Mouse (Mus musculus): ENCODE results near the gene Pou2f2. TPM values are rescaled to one million over a fixed set of nuclear protein-coding genes. Genes with fewer than 3 reads are reported as not detected.
"Not testable (repeated sequence)": the region's sequence is repeated elsewhere in the genome, so short reads cannot be mapped to it uniquely, and the experiment has no call there.

Gene Pou2f2
- total RNA-seq, 2 experiments from 2014 or later: 11.8 to 13.7 TPM

DNA sequence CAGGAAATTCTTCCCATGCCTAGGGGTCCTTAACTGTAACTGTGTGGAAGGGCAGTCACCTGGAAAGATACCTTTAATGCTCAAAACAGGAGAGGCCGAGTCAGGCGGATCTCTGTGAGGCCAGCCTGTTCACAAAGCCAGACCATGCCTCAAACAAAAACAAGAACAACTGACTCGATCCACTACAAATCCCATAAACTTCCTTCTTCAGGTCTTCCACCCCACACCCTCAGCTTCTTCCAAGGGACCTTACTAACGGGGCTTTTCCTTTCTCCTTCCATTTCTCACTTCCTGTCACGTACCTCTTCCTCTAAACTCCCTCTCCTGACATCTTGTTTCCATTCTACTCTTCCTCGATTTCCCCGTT is 103.2 kb downstream of the Pou2f2 start:
- no peak for DNase-seq (ENCODE audit: low spot score in 2 of 2)
- intact Hi-C loops (cut with DNase I): no loop called here

DNA sequence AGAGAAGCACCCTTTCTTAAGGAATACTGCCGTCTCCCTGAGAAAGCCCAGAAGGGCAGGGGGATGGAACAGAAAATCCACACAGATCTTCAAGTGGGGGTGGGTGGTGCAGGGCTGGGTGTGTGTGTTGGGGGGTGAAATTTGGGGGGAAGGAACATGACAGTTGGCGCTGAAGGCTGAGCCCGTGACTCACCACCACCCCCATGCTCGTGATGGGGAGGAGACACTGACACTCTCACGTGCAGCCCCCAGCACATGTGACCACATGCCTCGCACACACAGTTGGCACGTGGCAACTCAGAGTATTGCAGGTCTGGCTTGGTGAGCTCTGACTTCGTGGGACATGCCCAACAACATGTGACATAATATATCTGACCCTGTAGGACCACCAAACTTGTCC is 105.6 kb downstream of the Pou2f2 start:
- DNase-seq (ENCODE audit: low spot score in 2 of 2): peak; percentile 81 to 87
- intact Hi-C loops (cut with DNase I): loop anchor here (2.0 to 5.0 kb wide), 2 partner anchors 25 to 42 kb away; no protein-coding TSS in a partner anchor

DNA sequence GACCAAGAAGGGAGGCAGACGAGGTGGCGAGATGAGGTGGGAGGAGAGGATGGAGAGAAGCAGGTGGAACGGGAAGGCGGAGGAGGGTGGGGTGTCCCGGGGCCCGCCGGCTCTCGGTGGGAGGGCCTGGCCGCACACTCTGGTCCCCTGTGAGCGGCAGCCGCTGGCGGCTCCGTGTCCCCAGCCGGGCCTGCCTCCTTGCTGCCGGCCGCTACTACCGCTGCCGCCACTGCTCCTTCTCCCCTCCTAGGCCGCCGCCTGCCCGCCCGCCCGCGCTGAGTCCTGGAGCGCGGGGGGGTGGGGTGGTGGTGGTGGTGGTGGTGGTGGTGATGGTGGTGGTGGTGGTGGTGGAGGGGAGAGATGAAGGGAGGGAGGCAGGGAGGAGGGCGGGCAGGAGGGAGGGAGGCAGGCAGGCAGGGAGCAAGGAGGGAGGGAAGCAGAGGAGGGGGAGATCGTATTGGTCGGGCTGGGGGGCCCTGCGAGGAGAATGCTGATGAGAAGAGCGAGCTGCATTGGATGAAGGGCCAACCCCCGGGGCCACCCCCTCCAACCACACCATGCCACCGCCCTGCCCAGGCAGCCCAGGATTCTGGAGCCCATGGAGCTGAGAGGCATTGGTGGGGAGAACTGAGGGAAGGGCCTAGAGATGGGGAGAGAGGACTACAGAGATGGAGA is 106.7 kb downstream of the Pou2f2 start:
- intact Hi-C loops (cut with DNase I): loop anchor here (2.0 to 5.0 kb wide), 2 partner anchors 24 to 41 kb away; no protein-coding TSS in a partner anchor

DNA sequence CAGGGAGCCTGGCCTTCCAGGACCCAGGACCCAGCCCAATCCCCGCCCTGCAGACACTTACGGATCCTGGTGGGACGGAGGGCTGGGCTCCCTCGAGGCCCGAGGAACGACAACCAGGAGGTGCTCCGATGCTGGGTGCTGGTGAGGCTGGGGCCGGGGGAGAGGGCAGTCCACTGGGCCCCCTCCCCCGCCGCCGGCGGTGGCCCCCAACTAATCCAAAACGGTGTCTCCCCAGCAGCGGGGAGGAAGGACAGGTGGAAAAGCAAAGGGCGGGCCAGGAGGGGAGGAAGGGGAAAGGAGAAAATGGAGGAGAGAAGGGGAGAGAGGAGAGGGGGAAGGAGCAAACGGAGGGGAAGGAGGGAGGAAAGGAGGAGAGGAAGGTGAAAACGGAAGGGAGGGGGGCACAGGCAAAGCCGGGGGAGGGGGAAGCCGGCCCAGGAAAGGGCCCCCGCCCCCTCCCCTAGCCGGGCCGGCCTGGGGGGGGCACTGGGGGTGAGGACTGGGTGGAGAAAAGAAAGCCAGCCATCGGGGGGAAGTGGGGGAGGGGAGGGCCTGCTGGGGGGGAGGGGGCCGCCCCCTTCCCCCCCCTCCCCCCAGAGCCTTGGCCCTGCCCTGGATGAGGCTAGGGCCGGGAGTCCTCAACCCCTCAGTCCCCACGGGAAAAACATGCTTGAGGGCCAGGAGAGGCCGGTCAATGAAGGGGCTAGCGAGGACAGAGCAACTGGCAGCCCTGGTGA is 107.4 kb downstream of the Pou2f2 start, which contains the start of the genes Grik5 and Zfp574:
TSS of gene Grik5 (minus strand) at position 368 of the 737 bp plus-strand sequence.
TSS of gene Zfp574 (plus strand) at position 589 of the 737 bp plus-strand sequence.
- intact Hi-C loops (cut with DNase I): loop anchor here (2.0 to 5.0 kb wide), 2 partner anchors 23 to 40 kb away; no protein-coding TSS in a partner anchor
- no peak for DNase-seq (ENCODE audit: low spot score in 2 of 2)

More for the DNA sequence above, 106.7 kb downstream of the Pou2f2 start:
- peak; percentile 59 to 72 for DNase-seq (ENCODE audit: low spot score in 2 of 2)

DNA sequence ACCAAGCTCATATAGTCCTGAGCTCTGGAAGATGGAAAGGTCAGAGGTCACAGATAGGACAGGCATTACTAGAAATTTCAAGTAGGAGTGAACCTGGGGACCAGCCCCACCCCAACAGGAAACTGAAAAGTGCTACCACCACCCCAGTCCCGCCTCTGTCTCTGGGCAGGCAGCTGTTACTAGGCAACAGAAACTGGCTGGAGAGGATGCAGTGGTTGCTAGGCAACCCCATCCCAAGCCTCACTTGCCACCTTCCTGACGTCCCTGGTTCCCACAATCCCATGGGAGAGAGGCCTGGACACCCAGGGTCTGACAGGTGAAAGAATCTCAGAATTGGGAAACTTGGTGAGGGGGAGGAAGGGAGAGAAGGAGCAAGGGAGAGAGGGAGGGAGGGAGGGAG is 110.8 kb downstream of the Pou2f2 start:
- DNase-seq (ENCODE audit: low spot score in 2 of 2): peak; percentile 82 to 94
- intact Hi-C loops (cut with DNase I): no loop called here

DNA sequence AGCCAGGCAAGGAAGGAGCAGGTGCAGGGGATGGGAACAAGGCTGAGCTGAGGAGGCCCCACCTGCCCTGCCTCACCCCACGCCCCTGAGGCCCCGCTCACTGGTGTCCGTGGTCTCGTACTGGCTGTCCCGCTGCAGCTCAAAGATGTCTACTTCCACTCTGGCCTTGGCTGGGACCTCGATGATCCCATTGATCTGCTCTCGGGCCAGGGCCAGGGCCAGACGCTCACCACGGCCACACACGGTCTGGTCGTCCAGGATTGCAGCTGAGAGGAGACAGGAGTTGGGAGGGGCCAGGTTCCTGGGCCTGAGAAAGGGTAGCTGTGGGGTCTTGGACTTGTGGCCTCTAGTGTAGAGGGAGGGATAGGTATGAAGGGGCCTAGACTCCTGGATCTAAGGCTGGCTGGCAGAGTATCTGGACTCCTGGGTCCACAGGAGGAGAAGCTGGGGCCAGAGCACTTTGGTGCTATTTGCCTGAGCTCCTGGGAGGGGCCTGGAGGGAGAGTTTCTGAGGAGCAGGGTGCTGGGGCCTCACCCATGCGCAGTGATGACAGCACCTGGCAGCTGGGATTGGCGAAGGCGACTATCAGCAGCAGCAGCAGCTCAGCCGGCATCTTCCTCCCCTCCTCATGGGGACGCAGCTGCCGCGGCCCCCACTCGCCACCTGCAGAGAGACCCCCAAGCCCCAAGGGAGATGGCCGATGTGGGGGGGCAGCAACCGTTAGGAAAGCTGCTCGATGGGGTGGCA is 111.4 kb downstream of the Pou2f2 start:
- intact Hi-C loops (cut with DNase I): no loop called here
- no peak for DNase-seq (ENCODE audit: low spot score in 2 of 2)

DNA sequence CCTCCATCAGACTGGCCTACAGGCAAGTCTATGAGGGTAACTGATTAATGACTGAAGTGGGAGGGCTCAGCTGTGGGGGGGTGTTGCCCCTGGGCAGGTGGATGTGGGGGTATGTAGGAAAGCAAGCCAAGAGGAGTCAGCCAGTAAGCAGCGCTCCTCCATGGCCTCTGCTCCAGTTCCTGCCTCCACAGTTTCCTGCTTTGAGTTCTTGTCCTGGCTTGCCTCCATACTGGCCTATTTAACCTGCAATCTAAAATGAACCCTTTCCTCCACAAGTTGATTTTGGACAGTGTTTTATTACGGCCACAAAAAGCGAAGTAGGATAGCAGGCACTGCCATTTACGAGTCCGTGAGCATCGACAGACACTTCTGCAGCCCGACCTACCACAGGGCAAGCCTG is 112.2 kb downstream of the Pou2f2 start:
- DNase-seq (ENCODE audit: low spot score in 2 of 2): no peak
- intact Hi-C loops (cut with DNase I): no loop called here

DNA sequence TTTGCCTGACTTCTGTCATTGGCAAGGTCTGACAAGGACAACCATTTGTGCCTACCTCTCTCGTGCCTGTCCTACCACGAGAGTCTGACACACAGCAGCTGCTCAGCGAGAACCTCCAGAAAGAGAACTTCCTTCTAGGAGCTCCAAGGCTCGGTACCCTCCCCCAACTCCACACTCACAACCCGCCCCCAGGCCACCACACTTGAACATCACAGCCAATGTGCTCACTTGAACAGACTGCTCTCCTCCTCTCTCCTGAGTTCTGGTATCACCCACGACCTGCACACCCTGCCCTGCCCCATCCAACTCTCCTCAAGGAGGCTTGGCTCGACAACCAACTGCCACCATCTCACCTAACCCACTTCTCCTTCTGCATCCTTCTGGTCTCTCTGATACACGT is 115.6 kb downstream of the Pou2f2 start:
- peak in 1 of 2 experiments; percentile 91 for DNase-seq (ENCODE audit: low spot score in 2 of 2)
- intact Hi-C loops (cut with DNase I): loop anchor here (2.0 kb wide), 1 partner anchor 55 kb away; no protein-coding TSS in a partner anchor

DNA sequence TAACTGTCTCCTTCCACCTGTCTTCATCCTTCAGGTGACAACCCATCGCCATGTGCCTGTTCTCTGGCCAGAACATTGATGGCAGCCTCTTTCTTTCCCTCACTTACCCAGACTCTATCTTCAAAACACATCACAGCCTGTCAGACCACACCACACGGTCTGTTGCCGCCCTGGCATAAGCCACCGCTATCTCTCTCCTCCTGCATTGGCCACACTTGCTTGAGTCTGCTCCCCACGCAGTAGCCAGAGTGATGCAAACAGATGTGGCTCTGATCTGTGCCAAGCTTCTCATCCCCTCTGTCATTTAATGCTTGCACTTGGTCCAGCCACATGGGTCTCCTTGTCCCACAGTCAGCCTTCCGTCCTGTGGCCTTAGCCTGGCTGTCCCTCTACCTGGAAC is 116.2 kb downstream of the Pou2f2 start:
- DNase-seq (ENCODE audit: low spot score in 2 of 2): no peak
- intact Hi-C loops (cut with DNase I): no loop called here

DNA sequence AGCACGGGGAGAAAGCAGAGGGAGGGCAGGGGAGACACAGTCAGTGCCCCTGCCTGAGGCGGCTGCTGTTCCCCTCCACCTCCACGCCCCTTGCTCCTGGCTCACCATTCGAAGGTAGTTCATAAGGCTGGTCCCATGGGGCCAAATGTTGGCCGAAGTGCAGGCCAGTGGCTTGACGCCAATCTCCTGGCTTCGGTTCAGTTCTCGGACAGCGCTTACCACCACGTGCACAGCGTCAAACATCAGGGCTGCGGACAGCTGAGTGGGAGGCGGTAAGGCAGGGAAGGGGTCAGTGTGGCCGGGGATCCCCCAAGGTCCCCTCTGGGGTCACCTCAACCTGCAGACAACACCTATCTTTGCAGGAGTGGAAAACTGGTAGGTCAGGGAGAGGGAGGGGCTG is 120.7 kb downstream of the Pou2f2 start:
- no peak for DNase-seq (ENCODE audit: low spot score in 2 of 2)
- intact Hi-C loops (cut with DNase I): no loop called here

DNA sequence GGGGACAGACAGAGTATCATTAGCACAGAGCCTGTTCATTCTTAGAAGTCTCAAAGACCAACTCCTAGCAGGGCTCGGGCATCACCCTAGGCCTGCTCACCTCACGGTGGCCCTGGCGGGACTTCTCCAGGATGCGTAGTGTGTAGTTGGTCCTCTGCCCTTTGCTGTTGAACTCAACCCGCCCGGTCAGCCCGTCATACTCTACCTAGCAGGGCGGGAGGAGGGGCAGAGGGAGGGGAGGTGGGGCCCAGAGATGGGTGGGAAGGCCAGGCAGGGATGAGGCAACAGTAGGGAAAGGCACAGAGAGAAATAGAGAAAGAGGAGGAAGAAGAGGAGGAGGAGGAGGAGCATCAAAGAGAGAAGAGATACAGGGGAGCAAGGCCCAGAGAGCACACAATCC is 121.1 kb downstream of the Pou2f2 start:
- no peak for DNase-seq (ENCODE audit: low spot score in 2 of 2)
- intact Hi-C loops (cut with DNase I): no loop called here

DNA sequence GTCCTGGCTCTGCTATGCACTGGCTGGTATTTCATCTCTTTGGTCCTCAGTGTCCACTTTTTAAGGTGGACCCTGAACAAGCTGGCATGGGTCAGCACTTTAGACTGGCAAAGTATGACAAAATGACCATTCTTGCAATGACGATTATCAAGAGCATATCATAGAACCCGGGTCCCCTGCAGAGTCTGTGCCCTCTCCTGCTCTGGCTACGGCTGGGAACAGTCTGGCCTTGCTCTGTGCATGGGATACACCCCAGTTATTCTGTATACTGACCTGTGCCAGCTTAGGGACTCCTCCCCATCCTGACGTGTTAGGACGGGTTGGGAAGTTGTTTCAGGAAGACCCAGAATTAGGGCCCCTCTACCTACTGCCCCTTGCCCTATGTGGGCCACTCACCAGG is 121.6 kb downstream of the Pou2f2 start:
- no peak for DNase-seq (ENCODE audit: low spot score in 2 of 2)
- intact Hi-C loops (cut with DNase I): no loop called here

DNA sequence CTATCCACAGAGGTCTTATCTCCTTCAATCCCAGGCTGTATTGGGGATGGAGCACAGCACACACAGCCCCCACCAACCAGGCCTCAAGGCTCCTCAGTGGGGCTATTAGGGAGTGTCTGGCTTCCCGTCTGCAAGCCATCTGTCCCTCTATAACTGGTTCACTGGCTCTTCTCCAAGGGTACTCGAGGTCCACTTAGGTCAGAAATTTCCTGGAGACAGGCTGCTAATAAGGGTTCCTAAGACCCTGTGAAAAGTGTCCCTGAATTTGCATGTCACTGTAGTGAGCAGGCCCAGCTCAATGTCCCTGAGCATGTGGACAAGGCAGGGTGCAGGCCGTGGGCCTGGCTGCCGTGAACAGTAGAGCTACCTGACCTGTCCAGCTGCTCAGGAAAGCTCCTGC is 122.6 kb downstream of the Pou2f2 start:
- DNase-seq (ENCODE audit: low spot score in 2 of 2): no peak
- intact Hi-C loops (cut with DNase I): no loop called here

DNA sequence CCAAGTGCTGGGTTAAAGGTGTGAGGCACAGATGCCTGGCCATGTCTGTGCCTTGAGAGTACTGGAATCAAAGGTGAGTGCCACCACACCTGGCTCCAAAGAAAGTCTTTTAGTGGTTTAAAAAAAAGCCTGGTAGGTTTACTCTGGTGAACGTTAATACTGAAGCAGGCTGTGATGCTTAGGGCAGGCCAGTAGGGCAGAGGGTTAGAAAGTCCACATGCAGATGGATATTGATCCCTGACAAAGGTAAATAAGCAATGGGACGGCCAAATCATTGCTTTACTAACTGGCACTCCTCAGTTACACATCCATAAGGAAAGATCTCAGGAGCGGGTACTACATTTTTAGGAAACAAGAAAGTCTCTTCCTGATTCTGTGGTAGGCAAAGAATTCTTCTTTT is 126.9 kb downstream of the Pou2f2 start:
- intact Hi-C loops (cut with DNase I): no loop called here
- no peak for DNase-seq (ENCODE audit: low spot score in 2 of 2)

DNA sequence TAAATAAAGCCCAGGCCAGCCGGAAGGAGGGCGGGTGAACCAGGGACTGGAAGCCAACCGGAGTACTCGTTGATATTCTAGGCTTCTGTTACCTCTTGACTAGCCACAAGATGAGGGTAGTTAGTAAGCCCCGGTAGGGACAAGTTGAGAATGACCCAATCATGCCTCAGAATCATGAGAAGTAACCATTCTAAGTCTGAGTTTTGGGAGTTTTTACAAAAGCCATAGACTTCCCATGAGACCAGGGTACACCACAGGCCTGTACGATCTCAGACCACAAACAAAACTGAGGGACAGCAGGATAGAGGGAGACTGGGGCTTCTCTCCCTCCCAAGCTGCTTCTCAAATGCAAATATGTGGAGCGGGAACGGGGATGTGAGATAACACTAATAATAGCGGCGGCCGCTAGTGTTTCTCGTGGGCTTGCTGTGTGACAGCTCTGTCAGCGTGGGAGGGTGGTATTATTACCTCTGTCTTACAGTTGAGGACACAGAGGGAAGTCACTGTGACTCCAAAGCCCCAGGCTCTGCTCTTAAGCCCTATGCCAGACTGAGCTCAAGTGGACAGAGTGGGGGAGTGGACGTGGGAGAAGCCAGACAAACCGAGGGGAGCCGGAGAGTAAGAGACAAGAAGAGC is 130.1 kb downstream of the Pou2f2 start:
- DNase-seq (ENCODE audit: low spot score in 2 of 2): peak; percentile 64 to 72
- intact Hi-C loops (cut with DNase I): loop anchor here (2.0 kb wide), 1 partner anchor 23 kb away; the partner anchor contains the start of genes Grik5 and Zfp574

DNA sequence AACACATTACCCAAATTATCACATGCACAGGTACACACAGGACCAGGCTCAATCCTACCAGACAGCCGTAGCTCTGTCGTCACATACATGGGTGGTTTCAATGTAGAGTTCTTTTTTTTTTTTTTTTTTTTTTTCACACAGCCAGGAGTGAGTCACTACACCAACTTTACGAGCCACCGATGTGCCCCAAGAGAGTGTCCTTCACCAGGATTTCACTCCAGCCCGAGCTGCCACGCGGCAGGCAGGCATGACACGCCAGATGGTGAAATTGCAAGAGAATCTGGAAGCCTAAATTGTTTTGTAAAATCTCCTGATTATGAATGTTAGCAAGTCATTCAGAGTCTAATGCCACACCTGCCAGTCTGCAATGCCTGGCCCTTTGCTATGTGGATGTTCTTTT is 132.2 kb downstream of the Pou2f2 start:
- intact Hi-C loops (cut with DNase I): no loop called here
- peak; percentile 60 to 85 for DNase-seq (ENCODE audit: low spot score in 2 of 2)

DNA sequence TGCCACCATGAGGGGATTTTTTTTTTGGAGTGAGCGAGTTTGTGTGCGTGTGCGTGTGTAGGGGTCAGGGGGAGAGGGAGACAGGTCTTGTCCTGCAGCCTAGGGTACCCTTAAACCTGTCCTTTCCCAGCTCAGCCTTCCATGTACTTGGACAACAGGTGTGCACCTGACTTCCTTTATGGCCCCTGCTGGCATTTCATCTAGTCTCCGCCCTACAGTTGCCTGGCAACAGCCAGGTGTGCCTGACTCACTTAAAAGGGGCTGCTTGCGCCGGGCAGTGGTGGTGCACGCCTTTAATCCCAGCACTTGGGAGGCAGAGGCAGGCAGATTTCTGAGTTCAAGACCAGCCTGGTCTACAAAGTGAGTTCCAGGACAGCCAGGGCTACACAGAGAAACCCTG is 134.9 kb downstream of the Pou2f2 start:
- DNase-seq (ENCODE audit: low spot score in 2 of 2); intact Hi-C loops (cut with DNase I): not testable (repeated sequence)

DNA sequence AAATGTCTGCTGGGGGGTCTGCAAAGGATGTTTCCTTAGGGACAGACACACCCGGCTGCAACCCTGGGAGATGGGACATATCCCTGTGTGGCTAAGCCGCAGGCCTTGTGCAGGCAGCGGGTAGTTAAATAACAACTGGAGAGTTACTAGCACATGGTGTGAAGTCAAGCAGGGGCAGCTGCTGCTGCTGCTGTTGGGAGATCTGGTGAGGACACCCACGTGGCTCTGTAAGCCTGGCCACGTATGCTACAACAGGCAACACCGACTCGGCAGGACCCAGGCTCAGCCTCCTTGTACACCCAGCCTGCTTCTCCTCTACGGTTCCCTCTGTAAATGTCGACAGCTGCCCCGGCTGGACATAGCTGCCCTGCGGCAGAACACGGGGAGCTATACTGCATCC is 137.6 kb downstream of the Pou2f2 start:
- DNase-seq (ENCODE audit: low spot score in 2 of 2): peak in 1 of 2 experiments; percentile 76
- intact Hi-C loops (cut with DNase I): no loop called here
